Mouse (Mus musculus): ENCODE measurements at regions not wholly inside any gene's neighbourhood (a gene's known extent, or its start where the extent isn't known, plus 50 kb on each side); places are given as distances from the start of the nearest gene placed in this dataset.

GRCm38 (mm10) chr13:31503832-31504231, 52.1 kb upstream of the Foxq1 start:
- TF ChIP-seq CTCF (IDR thresholded peaks at IDR 0.05) (no peak), EP300 (IDR thresholded peaks at IDR 0.05; ENCODE audit: insufficient read depth, low read depth, low read length) (no peak), POLR2A (IDR thresholded peaks at IDR 0.05; ENCODE audit: insufficient read depth, low read depth, low read length) (no peak)

Data from heart, adult 2 months (tissue).